In genomic region chr4:131872672-131873292, GRCm38 (mm10) we compare ENCODE assay signal across 8 mouse cellular contexts. TPM values are rescaled to one million over a fixed set of nuclear protein-coding genes. Genes with fewer than 3 reads are reported as not detected.
DNase-seq lines count a peak whose midpoint lies in the region; ATAC-seq and TF ChIP-seq lines count a peak whose summit lies in the region.

No protein-coding gene starts in this region.

- WGBS in kidney, embryonic 16.5 days = 9% methylated on average over 11 of the region's 11 CpGs
- 3% methylated on average over 11 of the region's 11 CpGs for WGBS in bone marrow, adult 2 months
- WGBS in forebrain, embryonic 16.5 days = 10% methylated on average over 11 of the region's 11 CpGs
- 5% methylated on average over 11 of the region's 11 CpGs for WGBS in liver, postnatal 0 days (ENCODE audit: insufficient replicate concordance)

- no peak for TF ChIP-seq CTCF in bone marrow, adult 2 months (IDR thresholded peaks at IDR 0.05; ENCODE audit: control insufficient read depth, insufficient read depth, low read length)
- no peak for TF ChIP-seq CTCF in liver, postnatal 0 days (IDR thresholded peaks at IDR 0.05; ENCODE audit: low read depth)

- DNase-seq in kidney, postnatal 36 days = no peak
- DNase-seq in liver, postnatal 0 days = no peak
- peak; percentile 5 for DNase-seq in yolk sac, embryonic 10.5 days (ENCODE audit: low spot score)
- no peak for DNase-seq in right cerebral cortex, postnatal 14 days
- no peak for DNase-seq in ovary, adult 18-20 months (ENCODE audit: low spot score)

- H3K4me3 ChIP-seq in kidney, embryonic 16.5 days (ENCODE audit: low read length) = peak overlapping the region; percentile 99
- H3K4me3 ChIP-seq in bone marrow, adult 2 months (replicated peaks; ENCODE audit: control insufficient read depth, low read depth, low read length) = peak overlapping the region; percentile 59
- H3K4me3 ChIP-seq in forebrain, embryonic 16.5 days (replicated peaks; ENCODE audit: low read length) = peak overlapping the region; percentile 100
- peak overlapping the region; percentile 92 for H3K4me3 ChIP-seq in liver, postnatal 0 days (ENCODE audit: low read depth, low read length)

- H3K36me3 ChIP-seq in kidney, embryonic 16.5 days (ENCODE audit: insufficient read depth, low read length) = no peaks in the 10 kb centered on the region
- no peaks in the 10 kb centered on the region for H3K36me3 ChIP-seq in forebrain, embryonic 16.5 days (ENCODE audit: control insufficient read depth, insufficient read depth)
- H3K36me3 ChIP-seq in liver, postnatal 0 days (replicated peaks; ENCODE audit: insufficient read depth, low read length) = no peaks in the 10 kb centered on the region

- H3K27ac ChIP-seq in kidney, embryonic 16.5 days (ENCODE audit: low read length) = peak overlapping the region; percentile 95
- H3K27ac ChIP-seq in bone marrow, adult 2 months (ENCODE audit: control insufficient read depth, insufficient read depth, low read depth, low read length, poor library complexity) = peak overlapping the region; percentile 22; the same call in 1 of the 2 replicates
- H3K27ac ChIP-seq in forebrain, embryonic 16.5 days (ENCODE audit: low read length) = peak overlapping the region; percentile 85
- peak overlapping the region; percentile 99 for H3K27ac ChIP-seq in liver, postnatal 0 days (ENCODE audit: low read depth)

- H3K9ac ChIP-seq in kidney, embryonic 16.5 days (replicated peaks; ENCODE audit: low read length) = peak overlapping the region; percentile 100
- H3K9ac ChIP-seq in forebrain, embryonic 16.5 days (replicated peaks; ENCODE audit: low read depth, low read length) = peak overlapping the region; percentile 79
- H3K9ac ChIP-seq in liver, postnatal 0 days (replicated peaks) = peak overlapping the region; percentile 99

- H3K9me3 ChIP-seq in kidney, embryonic 16.5 days (ENCODE audit: low read length) = no peaks in the 10 kb centered on the region
- H3K9me3 ChIP-seq in forebrain, embryonic 16.5 days (ENCODE audit: control insufficient read depth, low read length) = no peaks in the 10 kb centered on the region
- H3K9me3 ChIP-seq in liver, postnatal 0 days (ENCODE audit: low read length) = no peaks in the 10 kb centered on the region

- H3K27me3 ChIP-seq in kidney, embryonic 16.5 days (ENCODE audit: insufficient read depth, low read length) = no peaks in the 10 kb centered on the region
- H3K27me3 ChIP-seq in forebrain, embryonic 16.5 days (replicated peaks; ENCODE audit: control insufficient read depth, insufficient read depth, low read length) = no peaks in the 10 kb centered on the region
- no peaks in the 10 kb centered on the region for H3K27me3 ChIP-seq in liver, postnatal 0 days (ENCODE audit: insufficient read depth, low read length)

- no peak for TF ChIP-seq POLR2A in bone marrow, adult 2 months (IDR thresholded peaks at IDR 0.05; ENCODE audit: borderline replicate concordance, control insufficient read depth, low read depth, low read length)

- no peak for TF ChIP-seq EP300 in liver, postnatal 0 days (IDR thresholded peaks at IDR 0.05; ENCODE audit: low read depth)

- H3K4me2 ChIP-seq in kidney, embryonic 16.5 days (replicated peaks; ENCODE audit: low read depth, low read length) = peak overlapping the region; percentile 60
- H3K4me2 ChIP-seq in forebrain, embryonic 16.5 days (ENCODE audit: low read length) = peak overlapping the region; percentile 70
- H3K4me2 ChIP-seq in liver, postnatal 0 days (ENCODE audit: low read depth, low read length) = peak overlapping the region; percentile 85

- H3K4me1 ChIP-seq in kidney, embryonic 16.5 days (ENCODE audit: insufficient read depth, low read length) = peaks cover 34% of the 10 kb centered on the region
- H3K4me1 ChIP-seq in bone marrow, adult 2 months (ENCODE audit: control insufficient read depth, insufficient read depth, low read length) = no peaks in the 10 kb centered on the region; the same call in 1 of the 2 replicates
- H3K4me1 ChIP-seq in forebrain, embryonic 16.5 days (replicated peaks; ENCODE audit: control insufficient read depth, insufficient read depth, low read length) = peaks cover 35% of the 10 kb centered on the region
- H3K4me1 ChIP-seq in liver, postnatal 0 days (ENCODE audit: insufficient read depth) = peaks cover 26% of the 10 kb centered on the region

- ATAC-seq in kidney, embryonic 16.5 days (ENCODE audit: low FRiP score, low TSS enrichment) = peak; percentile 11; the same call in 1 of the 2 replicates
- peak; percentile 22 for ATAC-seq in forebrain, embryonic 16.5 days
- ATAC-seq in liver, postnatal 0 days = peak; percentile 1

RNA-seq across cellular contexts. Expression of gene Srsf4, which starts 0.6 kb away (rescaled TPM):
- 107 and 108 TPM in 2 replicates for polyA plus RNA-seq in kidney, embryonic 16.5 days (2015; fragmentation: Nextera tagmentation; extraction: Ambion mirVana)
- 66.4 and 72.5 TPM in 2 replicates for polyA plus RNA-seq in bone marrow, adult 2 months (2011; ENCODE audit: insufficient read depth, insufficient read length, low replicate concordance, missing spikeins)
- polyA plus RNA-seq in forebrain, embryonic 16.5 days (2015; fragmentation: Nextera tagmentation; extraction: Ambion mirVana) = 143 and 156 TPM in 2 replicates
- polyA plus RNA-seq in liver, postnatal 0 days (2015; fragmentation: Nextera tagmentation; extraction: Ambion mirVana) = 35.0 and 37.5 TPM in 2 replicates

RNA-seq across cellular contexts. Expression of gene Mecr, which starts 29.5 kb away (rescaled TPM):
- 53.8 and 55.4 TPM in 2 replicates for polyA plus RNA-seq in kidney, embryonic 16.5 days (2015; fragmentation: Nextera tagmentation; extraction: Ambion mirVana)
- 17.6 and 25.8 TPM in 2 replicates for polyA plus RNA-seq in bone marrow, adult 2 months (2011; ENCODE audit: insufficient read depth, insufficient read length, low replicate concordance, missing spikeins)
- polyA plus RNA-seq in forebrain, embryonic 16.5 days (2015; fragmentation: Nextera tagmentation; extraction: Ambion mirVana) = 36.7 and 38.3 TPM in 2 replicates
- polyA plus RNA-seq in liver, postnatal 0 days (2015; fragmentation: Nextera tagmentation; extraction: Ambion mirVana) = 27.6 and 30.0 TPM in 2 replicates

RNA-seq across cellular contexts. Expression of gene Ptpru, which starts 34.7 kb away (rescaled TPM):
- 33.5 and 37.0 TPM in 2 replicates for polyA plus RNA-seq in kidney, embryonic 16.5 days (2015; fragmentation: Nextera tagmentation; extraction: Ambion mirVana)
- polyA plus RNA-seq in bone marrow, adult 2 months (2011; ENCODE audit: insufficient read depth, insufficient read length, low replicate concordance, missing spikeins) = 8.9 and 15.1 TPM in 2 replicates
- 21.5 and 29.7 TPM in 2 replicates for polyA plus RNA-seq in forebrain, embryonic 16.5 days (2015; fragmentation: Nextera tagmentation; extraction: Ambion mirVana)
- 2.6 and 2.7 TPM in 2 replicates for polyA plus RNA-seq in liver, postnatal 0 days (2015; fragmentation: Nextera tagmentation; extraction: Ambion mirVana)

RNA-seq across cellular contexts. Expression of gene Tmem200b, which starts 48.8 kb away (rescaled TPM):
- polyA plus RNA-seq in kidney, embryonic 16.5 days (2015; fragmentation: Nextera tagmentation; extraction: Ambion mirVana) = 0.54 and 1.0 TPM in 2 replicates
- polyA plus RNA-seq in bone marrow, adult 2 months (2011; ENCODE audit: insufficient read depth, insufficient read length, low replicate concordance, missing spikeins) = not detected in 2 replicates
- not detected in 2 replicates for polyA plus RNA-seq in forebrain, embryonic 16.5 days (2015; fragmentation: Nextera tagmentation; extraction: Ambion mirVana)
- polyA plus RNA-seq in liver, postnatal 0 days (2015; fragmentation: Nextera tagmentation; extraction: Ambion mirVana) = 0.18 and 0.31 TPM in 2 replicates

Comparison
In these comparisons a context has a peak if more than half of its experiments do, and no peak if none do; other contexts are left out.
1. H3K27ac ChIP-seq: peak in every context shown above with its lines; median percentile 99 in liver, postnatal 0 days; 95 in kidney, embryonic 16.5 days; 85 in forebrain, embryonic 16.5 days; 22 in bone marrow, adult 2 months.